Mouse (Mus musculus) small intestine, adult 2 months (tissue): Measurements from ENCODE around the gene Rtn2. TPM values are rescaled to one million over a fixed set of nuclear protein-coding genes. Genes with fewer than 3 reads are reported as not detected.

ENCODE experiments used
- H3K27ac ChIP-seq: fragments of 200-500 bp; 2 replicates; pipeline ENCODE4 v1.5.1; 2012; ENCODE audit warnings: low read depth, low read length, control low read depth, inconsistent platforms; ENCODE audit not compliant: insufficient read depth
- H3K27me3 ChIP-seq: fragments of 200-500 bp; 2 replicates; pipeline ENCODE4 v1.6.1; 2012; ENCODE audit warnings: mild to moderate bottlenecking, moderate library complexity, low read length, inconsistent platforms; ENCODE audit not compliant: control insufficient read depth, insufficient read depth
- H3K36me3 ChIP-seq: fragments of 200-500 bp; 2 replicates; pipeline ENCODE4 v1.6.1; 2012; ENCODE audit warnings: mild to moderate bottlenecking, low read length, control low read depth, inconsistent platforms; ENCODE audit not compliant: control insufficient read depth, insufficient read depth
- H3K4me1 ChIP-seq: fragments of 200-500 bp; 2 replicates; pipeline ENCODE4 v1.6.1; 2012; ENCODE audit warnings: low read length, inconsistent platforms, mixed read lengths; ENCODE audit not compliant: control insufficient read depth, insufficient read depth, insufficient read length
- H3K4me3 ChIP-seq: fragments of 200-500 bp; 2 replicates; pipeline ENCODE4 v1.5.1; 2012; ENCODE audit warnings: low read depth, mild to moderate bottlenecking, control low read depth, inconsistent platforms, low read length, moderate library complexity
- CTCF ChIP-seq: fragments of 200-500 bp; IDR thresholded peaks from 2 replicates; pipeline ENCODE4 v1.5.1; 2012; ENCODE audit warnings: low read depth, mild to moderate bottlenecking, control low read depth, inconsistent platforms, low read length, moderate library complexity, mixed read lengths; ENCODE audit not compliant: insufficient replicate concordance, insufficient read length; ENCODE audit errors: extremely low read depth
- POLR2A ChIP-seq: fragments of 200-500 bp; IDR thresholded peaks from 2 replicates; pipeline ENCODE4 v1.6.1; 2012; ENCODE audit warnings: low read depth, mild to moderate bottlenecking, control low read depth, inconsistent platforms, low read length, moderate library complexity
- WGBS: fragments of 180-500 bp; shearing (Covaris S2); methylation state at CpG from one replicate; pipeline ENCODE4 v1.1.7; 2018; 5-methylcytosine and 5-hydroxymethylcytosine counted together
- polyA plus RNA-seq: library from polyadenylated mRNA; depleted of rRNA; stranded (reverse); fragments of >200 nt; gene quantifications from 2 replicates; pipeline ENCODE4 v1.2.3, GENCODE M21; 2012; rRNA removed

Rtn2 gene
- polyA plus RNA-seq = 6.7 and 11.7 TPM in 2 replicates

- under 1% methylated on average over 37 of the region's 37 CpGs for WGBS
- Histone ChIP-seq H3K4me1 (peaks cover 19% of the 10 kb centered on the region), H3K27ac (no peak within 1 kb of the TSS), H3K36me3 (no peaks in the 10 kb centered on the region), H3K27me3 (peaks cover 21% of the 10 kb centered on the region), H3K4me3 (peak within 1 kb of the TSS; percentile 67)
- TF ChIP-seq CTCF = no peak
- no peak for TF ChIP-seq POLR2A
Observed at GRCm38 (mm10) chr7:19282385-19282784, at the start of gene Rtn2. Rtn2 (plus strand) TSS chr7:19282624.

- peak overlapping the region; percentile 96 for H3K27ac ChIP-seq
- no peak for TF ChIP-seq CTCF
- no peak for TF ChIP-seq POLR2A
- WGBS = 19% methylated on average over 5 of the region's 5 CpGs
- peaks cover 50% of the 10 kb centered on the region for H3K4me1 ChIP-seq
- H3K4me3 ChIP-seq = no peak overlapping the region
- H3K36me3 ChIP-seq = no peaks in the 10 kb centered on the region
- H3K27me3 ChIP-seq = no peaks in the 10 kb centered on the region
Observed at GRCm38 (mm10) chr7:19234652-19235051, 47.8 kb upstream of the Rtn2 start.

GRCm38 (mm10) chr7:19235092-19235671 lies 47.2 kb upstream of the Rtn2 start:
- Histone ChIP-seq H3K4me3 (no peak overlapping the region), H3K4me1 (peaks cover 49% of the 10 kb centered on the region), H3K27me3 (no peaks in the 10 kb centered on the region), H3K36me3 (no peaks in the 10 kb centered on the region), H3K27ac (peak overlapping the region; percentile 96)
- 29% methylated on average over 2 of the region's 2 CpGs for WGBS
- TF ChIP-seq CTCF (no peak), POLR2A (no peak)

GRCm38 (mm10) chr7:19236411-19236810 lies 46.0 kb upstream of the Rtn2 start:
- H3K27ac ChIP-seq = peak overlapping the region; percentile 53
- WGBS = 33% methylated on average over 2 of the region's 2 CpGs
- H3K4me1 ChIP-seq = peaks cover 45% of the 10 kb centered on the region
- H3K4me3 ChIP-seq = no peak overlapping the region
- TF ChIP-seq CTCF (no peak), POLR2A (no peak)
- H3K36me3 ChIP-seq = no peaks in the 10 kb centered on the region
- H3K27me3 ChIP-seq = no peaks in the 10 kb centered on the region

GRCm38 (mm10) chr7:19238344-19238743 lies 44.1 kb upstream of the Rtn2 start:
- WGBS = 91% methylated on average over 4 of the region's 4 CpGs
- no peak overlapping the region for H3K27ac ChIP-seq
- TF ChIP-seq POLR2A (no peak), CTCF (no peak)

GRCm38 (mm10) chr7:19239423-19239822 lies 43.0 kb upstream of the Rtn2 start:
- H3K4me3 ChIP-seq = no peak overlapping the region
- H3K36me3 ChIP-seq = no peaks in the 10 kb centered on the region
- peaks cover 31% of the 10 kb centered on the region for H3K4me1 ChIP-seq
- 0% methylated on average over 1 of the region's 1 CpGs for WGBS
- H3K27me3 ChIP-seq = no peaks in the 10 kb centered on the region
- no peak overlapping the region for H3K27ac ChIP-seq
- TF ChIP-seq CTCF (peak; percentile 95; the same call in 1 of the 2 replicates), POLR2A (no peak)

More at GRCm38 (mm10) chr7:19238344-19238743, 44.1 kb upstream of the Rtn2 start:
- H3K27me3 ChIP-seq = no peaks in the 10 kb centered on the region
- H3K4me3 ChIP-seq = no peak overlapping the region
- peaks cover 29% of the 10 kb centered on the region for H3K4me1 ChIP-seq
- no peaks in the 10 kb centered on the region for H3K36me3 ChIP-seq

- TF ChIP-seq CTCF = no peak
- TF ChIP-seq POLR2A = no peak
- Histone ChIP-seq H3K4me3 (no peak overlapping the region), H3K4me1 (peaks cover 28% of the 10 kb centered on the region), H3K36me3 (peaks cover 4% of the 10 kb centered on the region), H3K27me3 (no peaks in the 10 kb centered on the region), H3K27ac (no peak overlapping the region)
- 38% methylated on average over 4 of the region's 4 CpGs for WGBS
Observed at GRCm38 (mm10) chr7:19239986-19240385, 42.4 kb upstream of the Rtn2 start.
